Mouse (Mus musculus): ENCODE results near the gene Lrch3.
"Not testable (repeated sequence)": the region's sequence is repeated elsewhere in the genome, so short reads cannot be mapped to it uniquely, and the experiment has no call there.

The Lrch3 gene

DNA sequence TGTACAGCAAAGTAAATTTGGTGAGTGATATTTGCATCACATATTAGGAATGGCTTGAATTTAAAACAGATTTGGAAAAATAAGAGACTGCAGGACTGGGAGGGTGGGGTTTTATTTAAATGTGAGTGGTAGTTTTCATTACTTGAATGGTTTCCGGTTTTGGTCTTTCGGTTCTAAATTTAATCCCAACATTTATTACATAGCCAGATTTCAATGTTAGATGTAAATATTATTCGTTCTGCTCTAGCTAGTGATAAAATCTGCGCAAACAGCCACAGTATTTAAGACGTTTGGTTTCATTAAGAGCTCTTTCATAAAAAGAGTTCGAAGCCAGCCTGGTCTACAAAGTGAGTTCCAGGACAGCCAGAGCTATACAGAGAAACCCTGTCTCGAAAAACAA is 688 bp upstream of the Lrch3 start:
- no peak for DNase-seq (ENCODE audit: low read depth, low spot score)

DNA sequence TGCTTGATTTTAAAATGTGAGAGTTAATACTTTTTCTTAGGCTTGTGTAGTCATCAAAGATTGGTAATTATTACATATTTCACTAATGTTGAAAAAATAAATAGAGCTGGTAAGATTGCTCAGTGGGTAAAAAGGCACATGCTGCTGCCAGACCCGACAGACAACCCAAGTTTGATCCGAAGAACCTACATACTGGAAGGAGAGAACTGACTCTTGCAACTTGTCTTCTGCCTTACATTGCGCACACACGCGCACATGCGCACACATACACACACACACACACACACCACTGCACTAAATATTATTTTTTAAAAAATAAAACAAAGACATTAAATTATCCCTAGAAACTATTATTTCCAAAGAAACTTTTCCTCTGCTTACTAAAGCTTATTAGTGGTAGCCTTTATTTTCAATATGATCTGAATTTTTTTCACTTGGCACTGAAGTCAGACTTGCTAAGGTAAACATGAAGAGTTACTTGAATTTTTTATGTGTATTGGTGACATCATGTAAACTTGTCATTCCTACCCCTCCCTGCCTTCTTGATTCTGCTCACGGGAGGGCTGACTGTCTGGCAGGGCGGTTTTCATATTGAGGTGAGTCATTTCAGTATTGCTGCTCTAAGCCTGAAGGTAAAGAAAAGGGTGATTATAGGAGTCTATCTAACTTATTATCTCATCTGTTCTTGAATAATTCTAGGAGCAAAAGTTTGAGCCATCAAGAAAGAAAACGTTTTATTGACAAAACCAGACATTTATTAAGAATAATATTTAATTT is 1.6 kb downstream of the Lrch3 start:
- DNase-seq (ENCODE audit: low read depth, low spot score), result no peak

DNA sequence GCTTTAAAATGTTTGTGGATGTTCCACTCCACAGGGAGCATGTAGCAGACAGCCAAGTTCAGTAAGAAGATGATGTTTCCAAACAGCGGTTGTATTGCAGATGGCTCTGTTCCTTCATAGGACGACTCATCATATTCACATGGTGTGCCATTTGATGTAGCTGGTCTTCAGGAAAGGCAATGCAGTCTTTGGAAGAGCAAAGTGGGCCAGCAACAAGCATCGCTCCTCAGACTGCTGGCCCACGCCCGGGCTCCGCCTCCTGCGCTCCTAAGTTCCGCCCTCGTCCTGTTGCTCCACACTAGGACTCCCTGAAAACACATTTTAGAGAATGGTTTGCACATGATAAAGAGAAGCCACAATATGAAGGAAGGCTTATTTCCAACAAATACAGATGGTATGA is 12.7 kb downstream of the Lrch3 start:
- not testable (repeated sequence) for DNase-seq (ENCODE audit: low read depth, low spot score)

DNA sequence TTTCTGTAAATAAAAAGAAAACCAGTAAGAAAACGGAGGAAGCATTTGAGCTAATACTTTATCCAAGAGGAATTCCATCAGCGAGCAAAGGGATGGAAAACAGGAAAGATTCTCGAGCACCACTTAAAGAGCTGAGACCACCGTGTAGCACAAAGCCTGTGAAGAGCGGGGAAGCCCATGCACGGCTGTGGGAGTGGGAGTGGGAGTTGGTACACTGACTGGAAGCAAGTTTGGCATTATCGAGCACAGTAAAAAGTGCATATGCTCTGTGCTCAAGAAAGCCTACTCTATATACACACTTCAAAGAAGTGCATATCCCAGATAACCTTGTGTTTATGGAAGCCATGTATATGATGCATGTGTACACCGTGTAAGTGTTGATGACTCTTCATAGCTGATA is 13.1 kb downstream of the Lrch3 start:
- no peak for DNase-seq (ENCODE audit: low read depth, low spot score)

DNA sequence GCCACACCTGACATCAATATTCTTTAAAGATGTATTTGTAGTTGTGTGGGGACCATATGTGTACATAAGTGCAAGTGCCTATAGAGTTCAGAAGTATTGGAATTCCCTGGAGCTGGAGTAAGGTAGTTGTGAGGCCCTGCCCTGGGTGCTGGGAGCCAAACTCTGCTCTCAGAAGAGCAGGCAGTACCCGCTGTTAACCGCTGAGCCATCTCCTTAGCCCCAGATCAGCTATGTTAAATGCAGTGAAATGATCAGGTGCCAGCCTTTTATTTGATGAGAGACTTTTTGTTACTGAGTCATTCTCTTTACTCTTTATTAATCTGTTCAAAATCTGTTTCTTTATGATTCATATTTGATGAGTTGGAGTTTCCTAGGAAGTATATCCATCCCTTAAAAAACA is 16.0 kb downstream of the Lrch3 start:
- DNase-seq (ENCODE audit: low read depth, low spot score), result no peak

DNA sequence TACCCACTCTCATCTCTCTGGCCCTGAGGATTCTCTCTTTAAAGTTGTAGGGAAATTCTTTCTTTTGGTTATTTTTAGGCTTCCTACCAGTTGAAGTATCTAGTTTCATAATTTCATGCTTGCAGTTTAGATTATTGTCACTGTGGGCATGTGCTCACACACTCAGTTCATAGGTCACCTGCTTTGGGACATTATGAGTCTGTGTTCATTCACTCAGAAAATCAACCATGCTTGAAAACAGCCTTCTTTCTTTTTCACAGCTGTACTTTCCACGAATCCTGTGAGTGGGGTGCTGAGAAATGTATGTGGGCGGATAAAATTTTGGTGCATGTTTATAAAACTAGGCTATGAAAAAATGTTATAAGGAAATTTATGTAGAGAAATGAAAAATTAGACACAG is 20.6 kb downstream of the Lrch3 start:
- no peak for DNase-seq (ENCODE audit: low read depth, low spot score)

DNA sequence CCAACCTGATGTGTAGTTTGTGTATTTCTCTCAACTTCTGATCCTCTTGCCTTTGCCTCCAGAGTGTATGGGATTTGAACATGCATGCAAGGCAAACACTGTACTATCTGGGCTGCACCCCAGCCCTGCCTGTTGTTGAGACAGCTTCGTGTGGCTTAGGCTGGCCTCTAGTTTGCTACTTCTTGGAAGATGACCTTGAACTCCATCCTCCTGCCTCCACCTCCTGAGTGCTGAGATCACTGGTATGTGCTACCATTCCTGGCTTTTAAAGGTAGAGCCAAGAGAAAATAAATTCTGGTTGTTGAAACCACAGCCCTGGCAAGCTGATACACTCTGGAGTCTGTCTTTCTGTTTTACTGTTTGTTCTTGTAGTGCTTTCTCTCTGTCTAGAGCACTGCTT is 21.2 kb downstream of the Lrch3 start:
- DNase-seq (ENCODE audit: low read depth, low spot score), result no peak

DNA sequence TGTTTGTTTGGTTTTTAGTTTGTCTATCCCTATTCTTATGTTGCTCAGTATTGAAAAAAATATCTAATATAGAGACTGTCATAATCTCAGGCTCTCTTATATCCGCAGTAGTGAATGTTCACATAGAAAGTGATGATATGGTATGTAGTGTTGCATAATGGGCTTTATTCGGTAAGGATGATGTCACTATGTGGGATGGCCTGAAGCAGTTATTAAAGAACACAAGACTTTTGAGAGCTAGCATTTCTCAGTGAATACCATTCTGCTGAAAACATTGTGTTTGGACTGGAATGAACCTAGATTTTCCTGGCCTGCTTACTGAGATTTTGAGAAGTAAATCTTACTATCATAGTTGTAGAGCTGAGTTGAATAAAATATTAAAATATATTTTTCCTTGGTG is 23.5 kb downstream of the Lrch3 start:
- DNase-seq (ENCODE audit: low read depth, low spot score), result no peak

DNA sequence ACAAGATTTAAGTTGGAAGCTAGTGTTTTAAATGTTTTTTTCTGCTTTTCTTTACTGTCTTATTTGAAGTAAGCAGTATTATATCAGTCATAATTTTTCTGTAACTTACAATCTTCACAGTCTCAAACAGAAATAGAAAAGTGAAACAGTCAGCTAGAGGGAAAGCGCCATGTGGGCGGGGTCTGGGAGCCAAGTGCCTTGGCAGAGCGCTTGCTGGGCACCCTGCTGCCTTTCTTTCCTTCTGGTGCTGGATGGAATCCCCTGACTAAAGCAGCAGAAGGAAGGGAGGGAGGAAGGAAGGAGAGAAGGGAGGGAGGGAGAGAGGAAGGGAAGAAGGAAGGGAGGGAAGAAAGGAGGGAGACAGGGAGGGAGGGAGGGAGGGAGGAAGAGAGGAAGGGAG is 25.4 kb downstream of the Lrch3 start:
- DNase-seq (ENCODE audit: low read depth, low spot score), result peak; percentile 43

DNA sequence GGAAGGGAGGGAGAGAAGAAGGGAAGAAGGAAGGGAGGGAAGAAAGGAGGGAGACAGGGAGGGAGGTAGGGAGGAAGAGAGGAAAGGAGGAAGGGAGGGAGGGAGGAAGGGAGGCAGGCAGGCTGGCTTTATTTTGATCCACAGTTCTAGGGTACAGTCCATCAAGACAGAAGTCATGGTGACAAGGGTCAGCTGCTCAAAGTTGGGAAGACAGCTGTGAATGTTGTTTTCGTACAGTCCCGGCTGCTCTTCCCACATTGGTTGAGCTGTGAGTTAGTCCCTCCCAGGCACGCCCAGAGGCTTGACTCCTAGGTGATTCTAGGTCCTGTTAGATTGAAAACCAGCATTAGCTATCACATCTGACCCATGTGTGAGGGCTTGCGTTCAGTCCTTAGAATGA is 25.8 kb downstream of the Lrch3 start:
- not testable (repeated sequence) for DNase-seq (ENCODE audit: low read depth, low spot score)

DNA sequence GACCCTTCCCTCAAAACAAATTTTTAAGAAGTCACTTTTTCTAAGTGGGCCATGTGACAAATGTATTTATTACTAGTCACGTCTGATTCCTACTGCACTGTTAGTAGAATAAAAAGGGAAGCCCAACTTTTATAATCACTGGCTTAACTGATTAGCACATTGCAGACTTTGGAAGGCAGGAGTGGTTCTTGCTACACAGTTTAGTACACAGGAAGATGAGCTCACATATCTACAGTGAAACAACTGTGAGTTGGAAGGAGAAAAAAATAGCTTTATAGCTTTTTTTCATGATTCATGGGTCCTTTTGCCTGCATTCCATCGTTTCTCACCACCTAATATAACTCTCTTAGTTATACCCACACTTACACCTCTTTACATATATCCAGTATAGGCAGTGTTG is 27.3 kb downstream of the Lrch3 start:
- not testable (repeated sequence) for DNase-seq (ENCODE audit: low read depth, low spot score)

DNA sequence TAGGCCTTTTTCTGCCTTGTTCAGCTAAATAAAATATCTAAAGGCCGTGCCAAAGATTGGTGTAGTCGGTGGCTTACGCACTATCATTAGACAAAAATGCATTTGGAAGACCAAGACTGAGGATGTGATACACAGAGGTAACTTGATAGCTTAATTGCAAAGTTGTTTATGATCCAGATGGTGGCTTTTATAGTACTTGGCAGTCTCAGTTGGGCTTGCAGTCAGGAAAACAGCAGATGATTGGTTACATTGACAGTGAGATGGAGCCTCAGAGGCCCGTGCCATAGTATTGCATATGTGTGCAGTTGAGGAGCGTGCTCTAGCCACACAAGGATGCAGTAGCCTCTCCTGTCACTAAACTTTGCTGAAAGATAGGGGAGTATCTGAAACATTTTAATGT is 28.8 kb downstream of the Lrch3 start:
- DNase-seq (ENCODE audit: low read depth, low spot score), result peak; percentile 28

DNA sequence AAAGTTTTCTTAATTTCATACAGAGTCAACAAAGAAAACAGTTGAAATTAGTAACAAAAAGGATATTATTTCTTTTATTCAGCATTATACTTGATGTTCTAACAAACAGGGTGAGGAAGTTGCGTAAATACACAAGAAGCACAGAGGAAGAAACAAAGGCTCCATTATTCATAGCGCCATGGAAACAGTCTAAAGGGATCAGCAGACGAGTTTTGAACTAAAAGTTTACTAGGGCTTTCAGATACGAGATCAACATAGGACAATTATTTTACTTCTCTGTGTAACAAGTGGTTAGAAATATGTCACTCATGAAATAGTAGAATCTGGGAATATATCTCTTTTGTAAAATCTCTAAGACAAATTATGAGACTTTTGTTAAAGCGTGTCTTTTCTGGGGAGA is 31.5 kb downstream of the Lrch3 start:
- no peak for DNase-seq (ENCODE audit: low read depth, low spot score)

DNA sequence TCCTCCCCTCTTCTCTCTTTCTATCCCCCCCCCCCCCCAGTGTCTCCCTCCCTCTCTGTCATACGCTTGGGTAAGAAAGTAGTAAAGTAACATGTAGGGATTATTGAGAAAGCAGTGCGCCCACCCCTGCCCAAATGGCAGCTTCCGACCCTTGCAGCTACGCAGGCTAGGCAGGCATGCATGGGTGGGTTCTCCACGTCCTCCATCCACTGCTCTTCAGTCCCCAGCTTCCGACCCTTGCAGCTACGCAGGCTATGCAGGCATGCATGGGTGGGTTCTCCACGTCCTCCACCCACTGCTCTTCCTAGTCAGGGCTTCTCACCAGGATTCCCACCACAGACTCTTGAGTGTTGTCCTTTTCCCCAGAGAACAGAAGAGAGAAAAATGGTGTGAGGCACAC is 34.1 kb downstream of the Lrch3 start:
- DNase-seq (ENCODE audit: low read depth, low spot score), result no peak

DNA sequence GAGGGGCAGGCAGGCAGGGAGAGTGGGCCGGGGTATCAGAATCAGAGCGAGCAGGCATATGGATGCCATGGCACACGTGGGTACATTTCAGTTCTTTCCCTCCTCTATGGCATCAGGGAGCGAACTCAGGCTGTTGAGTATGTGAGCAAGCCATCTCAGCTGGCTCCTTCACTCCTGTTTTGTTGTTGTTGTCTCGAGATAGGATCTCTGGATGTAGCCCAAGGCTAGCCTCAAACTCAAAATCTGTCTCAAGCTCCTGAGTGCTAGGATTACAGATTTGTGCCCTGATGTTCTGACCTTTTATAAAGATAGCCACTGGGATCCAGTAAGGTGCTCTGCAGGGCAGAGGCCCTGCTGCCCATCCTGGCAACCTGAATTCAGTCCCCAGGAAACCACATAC is 34.8 kb downstream of the Lrch3 start:
- no peak for DNase-seq (ENCODE audit: low read depth, low spot score)

DNA sequence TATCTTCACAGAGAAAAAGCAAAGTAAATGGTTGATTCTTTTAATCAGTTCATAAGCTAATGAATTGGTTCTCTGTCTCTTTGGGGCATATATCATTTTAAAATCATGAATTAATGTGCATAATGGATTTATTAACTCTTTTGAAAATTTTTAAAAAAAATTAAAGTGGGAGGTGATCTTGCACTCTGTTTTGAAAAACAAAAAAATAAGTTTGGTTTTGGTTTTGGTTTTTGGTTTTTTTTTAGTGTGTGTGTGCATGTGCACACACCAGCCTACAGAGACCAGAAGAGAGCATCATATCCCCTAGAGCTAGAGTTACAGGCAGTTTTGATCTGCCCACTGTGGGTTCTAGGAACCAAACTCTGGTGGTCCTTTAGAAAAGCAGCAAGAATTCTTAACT is 35.4 kb downstream of the Lrch3 start:
- no peak for DNase-seq (ENCODE audit: low read depth, low spot score)

DNA sequence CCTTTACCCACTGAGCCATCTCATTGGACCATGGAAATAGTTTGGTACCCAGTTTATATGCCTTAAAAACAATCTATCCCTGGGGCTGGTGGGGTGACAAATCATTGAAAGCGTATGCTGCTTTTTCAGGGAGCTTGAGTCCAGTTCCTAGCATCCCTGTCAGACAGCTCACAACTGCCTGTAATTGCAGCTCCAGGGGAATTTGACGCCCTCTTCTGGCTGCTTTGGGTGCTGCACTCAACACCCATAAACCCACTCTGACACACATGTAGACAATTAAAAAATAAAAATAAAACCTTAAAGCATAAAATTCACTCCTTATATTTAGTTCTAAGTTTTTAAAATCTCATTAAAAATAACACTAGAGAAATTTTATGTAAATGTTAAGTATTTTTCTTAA is 37.2 kb downstream of the Lrch3 start:
- DNase-seq (ENCODE audit: low read depth, low spot score), result no peak

DNA sequence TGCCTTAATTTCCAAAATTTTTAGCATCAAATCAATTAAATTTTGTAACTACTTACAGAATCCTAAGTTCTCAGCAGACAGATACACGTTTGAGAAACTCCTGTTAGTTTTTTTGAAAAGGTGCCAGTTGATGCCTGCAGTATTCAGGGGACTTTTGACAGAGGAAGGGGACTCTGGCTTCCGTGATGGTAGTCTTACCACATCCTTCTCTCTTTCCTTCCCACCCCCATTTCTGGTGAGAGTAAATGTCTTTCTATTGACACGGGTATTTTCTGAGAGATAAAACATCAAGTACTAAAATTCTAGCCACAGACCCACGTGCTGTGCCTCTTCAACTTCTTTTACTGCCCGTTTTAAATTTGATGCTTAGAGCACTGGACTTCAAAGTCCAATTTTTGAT is 39.9 kb downstream of the Lrch3 start:
- DNase-seq (ENCODE audit: low read depth, low spot score), result no peak

DNA sequence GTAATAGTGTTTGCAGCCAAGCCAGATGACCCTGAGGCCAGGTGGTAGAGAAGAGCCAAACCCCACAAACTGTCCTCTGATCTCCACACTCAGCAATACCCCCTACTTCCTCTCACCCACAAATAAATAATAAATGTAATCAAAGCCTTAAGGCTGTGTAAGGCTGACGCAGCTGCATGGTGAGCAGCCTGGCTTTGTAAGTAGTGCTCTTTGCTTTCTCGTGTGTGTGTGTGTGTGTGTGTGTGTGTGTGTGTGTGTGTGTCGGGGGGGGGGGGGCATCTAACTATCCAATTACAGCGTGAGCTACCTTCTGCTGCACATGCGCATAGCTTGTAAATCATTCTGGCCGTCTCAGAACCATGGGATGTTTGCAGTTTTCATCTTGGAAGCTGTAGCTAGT is 40.4 kb downstream of the Lrch3 start:
- DNase-seq (ENCODE audit: low read depth, low spot score), result no peak

DNA sequence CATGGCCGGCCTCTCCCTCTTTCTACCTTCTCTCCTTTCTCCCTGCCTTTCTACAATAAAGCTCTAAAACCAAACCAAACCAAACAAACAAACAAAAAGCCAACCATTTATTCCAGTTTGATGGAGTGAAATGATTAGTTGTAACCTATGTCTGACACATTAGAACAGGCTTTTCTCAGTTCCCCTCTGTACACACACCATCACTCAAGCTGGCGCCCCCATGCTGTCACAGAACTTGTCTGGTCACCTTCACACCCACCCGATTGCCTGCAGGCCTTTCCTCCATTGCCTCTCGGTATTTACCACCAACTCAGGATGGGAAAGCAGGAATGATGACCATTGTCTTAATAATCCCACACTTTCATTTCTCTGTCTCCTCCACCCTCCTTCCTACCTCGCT is 43.0 kb downstream of the Lrch3 start:
- no peak for DNase-seq (ENCODE audit: low read depth, low spot score)

DNA sequence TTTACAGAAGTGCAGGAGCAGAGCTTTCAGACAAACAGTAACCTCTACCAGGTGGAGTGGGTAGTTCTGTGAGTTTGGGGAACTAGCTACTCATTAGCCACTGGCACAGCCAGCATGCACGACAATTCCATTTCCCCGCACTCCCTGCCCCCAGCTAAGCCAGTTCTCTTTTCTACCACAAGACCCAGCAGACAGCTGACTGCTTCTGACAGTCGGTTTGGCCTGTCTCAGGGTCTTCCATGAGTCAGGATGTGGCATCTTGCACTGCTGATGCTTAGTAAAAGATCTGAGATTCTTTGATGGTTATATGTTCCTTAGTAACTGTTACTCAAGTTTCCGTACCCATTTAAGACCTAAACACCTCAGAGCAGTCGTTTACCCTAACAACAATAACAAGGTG is 58.6 kb downstream of the Lrch3 start:
- no peak for DNase-seq (ENCODE audit: low read depth, low spot score)

DNA sequence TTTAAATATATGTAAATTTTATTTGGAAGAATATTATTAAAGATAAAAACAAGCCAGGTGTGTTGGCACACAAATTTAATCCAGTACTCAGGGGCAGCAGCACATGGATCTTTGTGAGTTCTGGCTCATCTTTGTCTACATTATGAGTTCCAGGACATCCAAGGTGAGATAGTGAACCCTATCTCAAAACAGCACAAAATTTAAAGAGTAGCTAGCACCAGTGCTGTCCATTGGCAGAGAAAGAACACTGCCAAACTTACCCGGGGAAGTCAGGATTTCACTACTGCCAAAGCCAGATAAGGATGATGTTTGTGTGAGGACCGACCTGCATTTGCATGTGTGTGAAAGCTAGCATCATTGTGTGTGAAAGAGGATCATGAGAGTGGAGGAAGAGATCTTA is 59.1 kb downstream of the Lrch3 start:
- no peak for DNase-seq (ENCODE audit: low read depth, low spot score)

DNA sequence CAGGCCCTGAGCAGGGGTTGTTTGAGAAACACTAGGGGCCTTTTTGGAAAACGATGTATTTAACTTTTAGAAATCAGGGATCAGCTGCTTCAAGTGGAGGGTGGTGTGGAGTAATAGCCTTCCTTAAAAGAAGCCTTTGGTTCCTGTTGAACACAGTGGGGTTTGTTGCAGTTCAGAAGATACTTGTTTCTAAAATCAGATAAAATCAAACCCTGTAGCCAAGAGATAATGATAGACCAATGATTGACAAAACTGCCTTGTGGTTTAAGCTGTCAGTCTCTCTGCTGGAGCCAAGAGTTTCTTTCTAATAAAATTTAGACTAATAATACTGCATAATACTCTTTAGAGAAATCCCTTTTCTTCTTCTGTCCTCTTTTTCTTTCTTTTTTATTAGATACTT is 66.3 kb downstream of the Lrch3 start:
- DNase-seq (ENCODE audit: low read depth, low spot score), result no peak

DNA sequence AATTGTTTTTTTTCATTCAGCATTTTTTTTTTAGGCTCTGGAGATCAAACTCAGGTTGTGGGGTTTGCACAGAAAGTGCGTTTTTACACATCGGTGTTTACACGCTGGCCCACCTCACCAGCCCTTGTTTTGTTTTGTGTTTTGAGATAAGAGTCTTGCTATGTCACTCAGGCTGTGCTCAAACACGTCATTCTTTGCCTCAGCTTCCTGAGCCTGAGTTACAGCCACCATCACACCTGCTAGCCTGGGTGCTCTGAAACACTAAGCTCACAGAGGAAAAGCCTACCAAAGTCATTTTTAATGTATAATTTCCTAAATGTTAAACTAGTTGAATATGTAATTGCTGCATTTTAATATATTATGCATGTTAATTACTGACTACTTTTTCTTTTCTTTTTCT is 67.5 kb downstream of the Lrch3 start:
- no peak for DNase-seq (ENCODE audit: low read depth, low spot score)

All from brain, embryonic 18.5 days (tissue).